In genomic region chr2:6003949-6004348, GRCm38 (mm10) we compare ENCODE assay signal across 23 mouse cellular contexts. TPM values are rescaled to one million over a fixed set of nuclear protein-coding genes. Genes with fewer than 3 reads are reported as not detected.
A peak's percentile ranks its signal among the peaks of the same experiment; 100 is the strongest.
DNase-seq lines count a peak whose midpoint lies in the region; ATAC-seq and TF ChIP-seq lines count a peak whose summit lies in the region.
"Had no signal": no experiment of that assay in that cellular context is flagged by ENCODE, and none has a peak within 500 bp of the region (broad histone marks: within the 10 kb centered on the region; RNA-seq: fewer than 3 reads in every experiment).

No protein-coding gene starts in this region.

- TF ChIP-seq CTCF in liver, postnatal 0 days (IDR thresholded peaks at IDR 0.05; ENCODE audit: low read depth) = no peak

- H3K4me2 ChIP-seq in liver, embryonic 11.5 days = peak overlapping the region; percentile 38
- H3K4me2 ChIP-seq in liver, embryonic 13.5 days = peak overlapping the region; percentile 37
- 0 out of 2 replicates have a peak overlapping the region, but pooled peaks have one; percentile 22 for H3K4me2 ChIP-seq in liver, postnatal 0 days (ENCODE audit: low read depth, low read length)
- no peak overlapping the region for H3K4me2 ChIP-seq in forebrain, embryonic 15.5 days (replicated peaks)
- no peak overlapping the region for H3K4me2 ChIP-seq in kidney, embryonic 14.5 days (replicated peaks; ENCODE audit: low read depth, low read length)
- H3K4me2 ChIP-seq: embryonic facial prominence, embryonic 13.5 days; heart, embryonic 11.5 days; heart, embryonic 15.5 days; hindbrain, embryonic 14.5 days had no signal

- H3K9me3 ChIP-seq in liver, embryonic 11.5 days (ENCODE audit: control insufficient read depth, low read length) = no peaks in the 10 kb centered on the region
- no peaks in the 10 kb centered on the region for H3K9me3 ChIP-seq in liver, embryonic 13.5 days (replicated peaks)
- no peaks in the 10 kb centered on the region for H3K9me3 ChIP-seq in liver, postnatal 0 days (ENCODE audit: low read length)
- H3K9me3 ChIP-seq in forebrain, embryonic 15.5 days = no peaks in the 10 kb centered on the region
- H3K9me3 ChIP-seq in kidney, embryonic 14.5 days (ENCODE audit: control insufficient read depth, low read length) = 0 out of 2 replicates have a peak, but pooled peaks cover 2% of the 10 kb centered on the region
- H3K9me3 ChIP-seq: embryonic facial prominence, embryonic 13.5 days; forebrain, embryonic 10.5 days; G1E; heart, embryonic 15.5 days; hindbrain, embryonic 10.5 days had no signal

- H3K36me3 ChIP-seq in liver, embryonic 11.5 days (ENCODE audit: control insufficient read depth, insufficient read depth, low read length) = peaks cover 6% of the 10 kb centered on the region; the same call in 1 of the 2 replicates
- H3K36me3 ChIP-seq in liver, embryonic 13.5 days = peaks cover 14% of the 10 kb centered on the region
- H3K36me3 ChIP-seq in liver, postnatal 0 days (replicated peaks; ENCODE audit: insufficient read depth, low read length) = peaks cover 9% of the 10 kb centered on the region; the same call in 1 of the 2 replicates
- H3K36me3 ChIP-seq in forebrain, embryonic 15.5 days = no peaks in the 10 kb centered on the region
- peaks cover 13% of the 10 kb centered on the region for H3K36me3 ChIP-seq in kidney, embryonic 14.5 days (ENCODE audit: control insufficient read depth, insufficient read depth, low read length)

- ATAC-seq in liver, embryonic 11.5 days (replicated peaks; ENCODE audit: low FRiP score) = peak; percentile 92
- peak; percentile 91 for ATAC-seq in liver, embryonic 13.5 days (ENCODE audit: low read depth)
- no peak for ATAC-seq in liver, postnatal 0 days
- ATAC-seq in megakaryocyte, adult 5-6 weeks (ENCODE audit: poor library complexity, severe bottlenecking) = no peak
- ATAC-seq in forebrain, embryonic 15.5 days (replicated peaks) = no peak
- no peak for ATAC-seq in kidney, embryonic 14.5 days (ENCODE audit: low FRiP score, low TSS enrichment)
- ATAC-seq: CD4-positive, CD25-positive, alpha-beta regulatory T cell, adult 4 months; forebrain, embryonic 16.5 days had no signal

- peak overlapping the region; percentile 30; the same call in 1 of the 2 replicates for H3K9ac ChIP-seq in liver, embryonic 11.5 days (ENCODE audit: low read depth, low read length)
- no peak overlapping the region; the same call in 1 of the 2 replicates for H3K9ac ChIP-seq in liver, embryonic 13.5 days
- H3K9ac ChIP-seq in liver, postnatal 0 days (replicated peaks) = no peak overlapping the region
- H3K9ac ChIP-seq in forebrain, embryonic 15.5 days (replicated peaks) = no peak overlapping the region
- no peak overlapping the region for H3K9ac ChIP-seq in kidney, embryonic 14.5 days (ENCODE audit: low read depth, low read length)
- H3K9ac ChIP-seq: embryonic facial prominence, embryonic 13.5 days; heart, embryonic 15.5 days; hindbrain, embryonic 14.5 days had no signal

- peak; percentile 55; the same call in 1 of the 2 replicates for TF ChIP-seq EP300 in liver, postnatal 0 days (IDR thresholded peaks at IDR 0.05; ENCODE audit: low read depth)

- H3K27me3 ChIP-seq in liver, embryonic 11.5 days (replicated peaks; ENCODE audit: control insufficient read depth, insufficient read depth, low read length) = no peaks in the 10 kb centered on the region
- H3K27me3 ChIP-seq in liver, embryonic 13.5 days = no peaks in the 10 kb centered on the region
- no peaks in the 10 kb centered on the region for H3K27me3 ChIP-seq in liver, postnatal 0 days (ENCODE audit: insufficient read depth, low read length)
- no peaks in the 10 kb centered on the region for H3K27me3 ChIP-seq in forebrain, embryonic 15.5 days
- no peaks in the 10 kb centered on the region for H3K27me3 ChIP-seq in kidney, embryonic 14.5 days (ENCODE audit: control insufficient read depth, insufficient read depth, low read length)
- H3K27me3 ChIP-seq: embryonic facial prominence, embryonic 13.5 days; heart, embryonic 15.5 days had no signal

- DNase-seq in liver, embryonic 11.5 days (ENCODE audit: low spot score) = no peak
- no peak for DNase-seq in liver
- peak; percentile 8 for DNase-seq in liver, embryonic 13.5 days
- DNase-seq in liver, postnatal 0 days = no peak
- DNase-seq: adrenal gland, postnatal 10 days; B cell, adult 2 months; cerebellum, adult 18-20 months; cerebellum, adult 9-11 months; cerebellum, postnatal 36 days; gastrocnemius, postnatal 10 days; heart, adult 2 months had no signal

- 53% methylated on average over 3 of the region's 3 CpGs for WGBS in liver, embryonic 11.5 days
- WGBS in liver, embryonic 13.5 days (ENCODE audit: insufficient replicate concordance) = 27% methylated on average over 3 of the region's 3 CpGs
- 53% methylated on average over 3 of the region's 3 CpGs for WGBS in liver, postnatal 0 days (ENCODE audit: insufficient replicate concordance)
- 89% methylated on average over 3 of the region's 3 CpGs for WGBS in forebrain, embryonic 15.5 days
- 84% methylated on average over 3 of the region's 3 CpGs for WGBS in kidney, embryonic 14.5 days

- H3K27ac ChIP-seq in liver, embryonic 11.5 days (ENCODE audit: low read depth, low read length) = peak overlapping the region; percentile 76
- peak overlapping the region; percentile 75 for H3K27ac ChIP-seq in liver, embryonic 13.5 days
- H3K27ac ChIP-seq in liver, postnatal 0 days (ENCODE audit: low read depth) = no peak overlapping the region
- H3K27ac ChIP-seq in forebrain, embryonic 15.5 days (replicated peaks) = no peak overlapping the region
- no peak overlapping the region for H3K27ac ChIP-seq in kidney, embryonic 14.5 days (ENCODE audit: low read depth, low read length)
- H3K27ac ChIP-seq: embryonic facial prominence, embryonic 13.5 days; forebrain, embryonic 10.5 days; heart, adult 2 months; heart, embryonic 15.5 days; hindbrain, embryonic 10.5 days; hindbrain, embryonic 14.5 days had no signal

- peaks cover 9% of the 10 kb centered on the region for H3K4me1 ChIP-seq in liver, embryonic 11.5 days (replicated peaks; ENCODE audit: control insufficient read depth, insufficient read depth, low read length)
- H3K4me1 ChIP-seq in liver, embryonic 13.5 days (replicated peaks) = peaks cover 20% of the 10 kb centered on the region
- peaks cover 3% of the 10 kb centered on the region; the same call in 1 of the 2 replicates for H3K4me1 ChIP-seq in liver, postnatal 0 days (ENCODE audit: insufficient read depth)
- no peaks in the 10 kb centered on the region for H3K4me1 ChIP-seq in forebrain, embryonic 15.5 days
- 0 out of 2 replicates have a peak, but pooled peaks cover 3% of the 10 kb centered on the region for H3K4me1 ChIP-seq in kidney, embryonic 14.5 days (ENCODE audit: control insufficient read depth, insufficient read depth, low read length)
- H3K4me1 ChIP-seq: heart, embryonic 15.5 days had no signal

- no peak overlapping the region for H3K4me3 ChIP-seq in liver, embryonic 11.5 days (ENCODE audit: low read depth, low read length)
- H3K4me3 ChIP-seq in liver, embryonic 13.5 days (replicated peaks) = no peak overlapping the region
- H3K4me3 ChIP-seq in liver, postnatal 0 days (ENCODE audit: low read depth, low read length) = no peak overlapping the region
- H3K4me3 ChIP-seq in forebrain, embryonic 15.5 days = no peak overlapping the region
- no peak overlapping the region for H3K4me3 ChIP-seq in kidney, embryonic 14.5 days (ENCODE audit: low read length)
- H3K4me3 ChIP-seq: embryonic facial prominence, embryonic 13.5 days; forebrain, embryonic 10.5 days; heart, adult 2 months; heart, embryonic 15.5 days; hindbrain, embryonic 10.5 days had no signal

RNA-seq across cellular contexts. Expression of gene Upf2, which starts 52.7 kb away (rescaled TPM):
- 10.4 and 10.7 TPM in 2 replicates for polyA plus RNA-seq in liver, embryonic 11.5 days (2014; fragmentation: Nextera tagmentation; extraction: Ambion mirVana)
- polyA plus RNA-seq in liver, embryonic 13.5 days (2015; fragmentation: Nextera tagmentation; extraction: Ambion mirVana) = 4.5 and 5.8 TPM in 2 replicates
- polyA plus RNA-seq in liver, postnatal 0 days (2015; fragmentation: Nextera tagmentation; extraction: Ambion mirVana) = 2.8 and 3.3 TPM in 2 replicates
- 28.9 and 29.6 TPM in 2 replicates for total RNA-seq in megakaryocyte, adult 5-6 weeks (2015)
- total RNA-seq in megakaryocyte, adult 5-6 weeks (2017) = 27.6 and 32.9 TPM in 2 replicates
- polyA plus RNA-seq in forebrain, embryonic 15.5 days (2015; fragmentation: Nextera tagmentation; extraction: Ambion mirVana) = 9.1 and 9.5 TPM in 2 replicates
- polyA plus RNA-seq in kidney, embryonic 14.5 days (2014; fragmentation: Nextera tagmentation; extraction: Ambion mirVana) = 12.1 and 12.5 TPM in 2 replicates

Comparison
In these comparisons a context has a peak if more than half of its experiments do, and no peak if none do; other contexts are left out.
1. ATAC-seq: peak in liver, embryonic 11.5 days (single experiment) and liver, embryonic 13.5 days (single experiment); none in liver, postnatal 0 days (single experiment), megakaryocyte, adult 5-6 weeks (single experiment), forebrain, embryonic 15.5 days (single experiment) and kidney, embryonic 14.5 days (single experiment).
2. H3K27ac ChIP-seq: peak in liver, embryonic 11.5 days (single experiment) and liver, embryonic 13.5 days (single experiment); none in liver, postnatal 0 days (single experiment), forebrain, embryonic 15.5 days (single experiment) and kidney, embryonic 14.5 days (single experiment).
3. H3K4me2 ChIP-seq: peak in liver, embryonic 11.5 days (single experiment), liver, embryonic 13.5 days (single experiment) and liver, postnatal 0 days (single experiment); none in forebrain, embryonic 15.5 days (single experiment) and kidney, embryonic 14.5 days (single experiment).